Mouse (Mus musculus) E14TG2a.4 (cell line): Measurements from ENCODE around the gene D630045J12Rik.

Source experiments
- CTCF ChIP-seq: conservative IDR thresholded peaks from 2 replicates; pipeline ENCODE4 v1.5.1; 2014; ENCODE audit warnings: low read length
- NANOG ChIP-seq: IDR thresholded peaks from 2 replicates; pipeline ENCODE4 v1.6.1; 2014; ENCODE audit warnings: borderline replicate concordance, low read length, mixed read lengths
- POU5F1 ChIP-seq: IDR thresholded peaks from 2 replicates; pipeline ENCODE4 v1.6.1; 2014; ENCODE audit warnings: low read length, borderline replicate concordance

- TF ChIP-seq CTCF: no peak
- TF ChIP-seq NANOG: no peak
- no peak for TF ChIP-seq POU5F1
Observed at GRCm38 (mm10) chr6:38219261-38219660, 34.5 kb downstream of the D630045J12Rik start.
